Mouse (Mus musculus) erythroblast, embryonic 14.5 days (primary cell): ENCODE data around the gene Pdhx. TPM values are rescaled to one million over a fixed set of nuclear protein-coding genes. Genes with fewer than 3 reads are reported as not detected.

Experiments
- H3K27me3 ChIP-seq: 2 replicates; pipeline ENCODE4 v1.6.1; 2012; ENCODE audit warnings: inconsistent platforms; ENCODE audit not compliant: control insufficient read depth
- H3K36me3 ChIP-seq: 2 replicates; pipeline ENCODE4 v1.6.1; 2012; ENCODE audit warnings: mild to moderate bottlenecking, inconsistent platforms; ENCODE audit not compliant: control insufficient read depth
- H3K4me1 ChIP-seq: 2 replicates; pipeline ENCODE4 v1.6.1; 2012; ENCODE audit warnings: inconsistent platforms; ENCODE audit not compliant: control insufficient read depth
- H3K4me3 ChIP-seq: replicated peaks from 2 replicates; pipeline ENCODE3; 2012; ENCODE audit warnings: moderate library complexity, mild to moderate bottlenecking, inconsistent platforms
- H3K9me3 ChIP-seq: 2 replicates; pipeline ENCODE4 v1.6.1; 2012; ENCODE audit warnings: low read length, inconsistent platforms, mixed read lengths; ENCODE audit not compliant: control insufficient read depth
- GATA1 ChIP-seq: IDR thresholded peaks from 2 replicates; pipeline ENCODE4 v1.6.1; 2012; ENCODE audit warnings: low read length, inconsistent platforms, mixed read lengths
- TAL1 ChIP-seq: IDR thresholded peaks from 3 replicates; pipeline ENCODE4 v1.6.1; 2012; ENCODE audit warnings: low read length, inconsistent platforms, mixed read lengths
- polyA plus RNA-seq: library from polyadenylated mRNA; stranded (reverse); fragments of >175 nt; gene quantifications from 2 replicates; pipeline ENCODE4 v1.2.3, GENCODE M21; 2012

Pdhx gene
- polyA plus RNA-seq, 1 experiment: 0.39 TPM

GRCm38 (mm10) chr2:102998356-102998755 lies 75.0 kb downstream of the Pdhx start:
- Histone ChIP-seq H3K4me1 (no peaks in the 10 kb centered on the region), H3K4me3 (no peak overlapping the region), H3K27me3 (no peaks in the 10 kb centered on the region), H3K36me3 (no peaks in the 10 kb centered on the region), H3K9me3 (no peaks in the 10 kb centered on the region)
- TF ChIP-seq TAL1: no peak
- no peak for TF ChIP-seq GATA1

GRCm38 (mm10) chr2:102997874-102998273 lies 75.4 kb downstream of the Pdhx start:
- H3K4me1 ChIP-seq: no peaks in the 10 kb centered on the region
- no peaks in the 10 kb centered on the region for H3K27me3 ChIP-seq
- TF ChIP-seq GATA1 (no peak), TAL1 (no peak)
- H3K9me3 ChIP-seq: no peaks in the 10 kb centered on the region
- H3K4me3 ChIP-seq: no peak overlapping the region
- no peaks in the 10 kb centered on the region for H3K36me3 ChIP-seq

- TF ChIP-seq TAL1 (no peak), GATA1 (no peak)
- H3K4me1 ChIP-seq: no peaks in the 10 kb centered on the region
- H3K27me3 ChIP-seq: no peaks in the 10 kb centered on the region
- no peaks in the 10 kb centered on the region for H3K36me3 ChIP-seq
- no peaks in the 10 kb centered on the region for H3K9me3 ChIP-seq
- H3K4me3 ChIP-seq: no peak overlapping the region
These were observed 79.3 kb downstream of the Pdhx start for GRCm38 (mm10) chr2:102993841-102994607.

DNA sequence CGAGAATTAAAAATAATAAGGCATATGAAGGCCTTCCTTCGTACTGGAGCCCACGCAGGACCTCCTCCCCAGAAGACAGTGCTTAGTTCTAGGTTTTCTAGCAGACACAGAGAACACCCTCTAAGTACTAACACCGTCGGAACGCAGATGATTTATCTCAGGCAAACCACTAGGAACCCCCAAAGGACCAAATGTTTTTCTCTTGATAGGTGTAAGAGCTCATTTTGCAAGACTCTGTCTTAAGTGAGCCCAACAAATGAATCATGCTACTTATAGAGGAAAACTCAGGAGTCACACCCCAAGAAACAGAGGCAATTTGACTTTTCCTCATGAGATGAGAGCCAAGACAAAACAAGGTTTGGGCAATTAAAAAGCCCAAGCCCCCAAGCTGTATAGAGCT lies 80.9 kb downstream of the Pdhx start:
- Histone ChIP-seq H3K4me1 (no peaks in the 10 kb centered on the region), H3K9me3 (no peaks in the 10 kb centered on the region), H3K36me3 (no peaks in the 10 kb centered on the region), H3K27me3 (no peaks in the 10 kb centered on the region), H3K4me3 (no peak overlapping the region)
- no peak for TF ChIP-seq TAL1
- no peak for TF ChIP-seq GATA1

- no peaks in the 10 kb centered on the region for H3K36me3 ChIP-seq
- H3K27me3 ChIP-seq: no peaks in the 10 kb centered on the region
- no peak overlapping the region for H3K4me3 ChIP-seq
- no peaks in the 10 kb centered on the region for H3K9me3 ChIP-seq
- TF ChIP-seq GATA1: no peak
- TF ChIP-seq TAL1: no peak
- no peaks in the 10 kb centered on the region for H3K4me1 ChIP-seq
These were observed 83.0 kb downstream of the Pdhx start for GRCm38 (mm10) chr2:102990301-102990702.

DNA sequence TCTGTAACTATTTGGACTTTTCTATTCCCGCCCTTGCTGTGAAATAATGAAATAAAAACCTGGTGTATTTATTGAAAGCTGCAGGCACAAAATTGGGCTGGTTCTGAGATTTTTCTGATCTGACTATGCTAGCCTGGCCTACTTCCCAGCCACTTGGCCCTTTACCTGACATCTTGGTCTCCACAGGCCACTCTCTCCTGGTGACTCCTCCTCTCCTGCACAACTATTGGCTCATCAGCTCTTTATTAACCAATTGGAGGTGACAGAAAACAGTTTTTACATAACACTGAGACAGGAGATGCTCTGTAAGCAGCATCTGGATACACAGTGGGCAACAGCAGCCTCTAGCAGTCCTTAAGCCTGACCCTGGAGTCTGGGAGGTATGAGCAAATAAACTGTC lies 83.9 kb downstream of the Pdhx start:
- Histone ChIP-seq H3K4me3 (no peak overlapping the region), H3K9me3 (no peaks in the 10 kb centered on the region), H3K36me3 (no peaks in the 10 kb centered on the region), H3K4me1 (no peaks in the 10 kb centered on the region), H3K27me3 (no peaks in the 10 kb centered on the region)
- TF ChIP-seq GATA1: no peak
- TF ChIP-seq TAL1: no peak

GRCm38 (mm10) chr2:102987708-102988010 lies 85.7 kb downstream of the Pdhx start:
- no peaks in the 10 kb centered on the region for H3K36me3 ChIP-seq
- no peak for TF ChIP-seq TAL1
- no peak for TF ChIP-seq GATA1
- H3K27me3 ChIP-seq: no peaks in the 10 kb centered on the region
- H3K9me3 ChIP-seq: no peaks in the 10 kb centered on the region
- H3K4me1 ChIP-seq: no peaks in the 10 kb centered on the region
- H3K4me3 ChIP-seq: no peak overlapping the region

DNA sequence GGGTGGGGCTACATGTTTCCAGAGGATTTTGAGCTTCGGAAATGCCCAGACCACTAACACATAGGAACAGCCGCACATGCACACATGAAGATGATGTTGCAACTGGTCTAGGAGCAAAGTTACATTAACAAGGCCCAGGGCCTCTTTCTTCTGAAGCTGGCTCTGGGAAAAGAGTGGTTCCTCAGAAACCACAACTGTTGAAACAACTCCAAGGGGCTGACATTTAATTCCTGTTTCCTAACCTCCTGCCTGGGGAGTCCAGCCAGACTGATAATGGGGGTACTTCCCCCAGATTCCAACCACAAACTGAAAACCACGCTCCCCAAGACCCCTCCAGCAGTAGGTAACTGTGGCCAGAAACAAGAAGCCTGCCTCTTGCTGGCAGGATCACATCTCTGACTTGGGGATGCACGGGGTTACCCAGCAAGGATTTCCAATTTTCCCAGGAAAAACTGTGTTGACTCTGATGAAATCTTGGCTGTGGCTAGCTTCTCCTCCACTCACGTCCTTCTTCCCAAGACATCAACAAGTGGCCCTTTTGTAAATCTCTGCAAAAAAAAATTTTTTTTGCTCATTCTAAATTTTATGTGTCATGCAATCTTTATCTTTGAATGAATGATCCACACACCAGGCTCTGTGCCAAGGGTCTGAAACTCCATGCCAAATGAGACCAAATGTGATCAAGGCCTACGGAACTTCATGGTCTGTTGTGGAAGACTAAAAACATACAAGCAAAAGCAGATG lies 86.2 kb downstream of the Pdhx start:
- H3K36me3 ChIP-seq: no peaks in the 10 kb centered on the region
- H3K4me1 ChIP-seq: no peaks in the 10 kb centered on the region
- no peaks in the 10 kb centered on the region for H3K27me3 ChIP-seq
- H3K9me3 ChIP-seq: no peaks in the 10 kb centered on the region
- TF ChIP-seq TAL1 (no peak), GATA1 (no peak)
- H3K4me3 ChIP-seq: no peak overlapping the region

GRCm38 (mm10) chr2:102986424-102986823 lies 86.9 kb downstream of the Pdhx start:
- H3K4me1 ChIP-seq: no peaks in the 10 kb centered on the region
- H3K9me3 ChIP-seq: no peaks in the 10 kb centered on the region
- H3K36me3 ChIP-seq: no peaks in the 10 kb centered on the region
- H3K4me3 ChIP-seq: no peak overlapping the region
- TF ChIP-seq TAL1 (no peak), GATA1 (no peak)
- no peaks in the 10 kb centered on the region for H3K27me3 ChIP-seq

DNA sequence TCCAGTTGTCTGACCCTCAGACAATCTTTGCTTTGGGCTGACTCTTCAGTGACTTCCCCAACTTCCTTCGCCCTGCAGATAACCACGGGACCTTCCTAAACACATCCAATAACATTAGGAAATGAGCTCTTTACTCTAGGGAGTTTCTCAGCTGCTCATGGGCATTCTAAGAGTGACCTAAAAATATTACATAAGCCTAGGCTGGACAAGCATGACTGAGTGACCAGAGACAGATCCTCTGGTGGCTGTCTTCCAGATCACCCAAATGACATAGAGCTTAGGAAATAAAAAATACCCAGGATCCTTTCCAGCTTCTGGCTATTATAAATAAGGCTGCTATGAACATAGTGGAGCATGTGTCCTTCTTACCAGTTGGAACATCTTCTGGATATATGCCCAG lies 90.5 kb downstream of the Pdhx start:
- TF ChIP-seq GATA1 (no peak), TAL1 (no peak)
- Histone ChIP-seq H3K9me3 (no peaks in the 10 kb centered on the region), H3K27me3 (no peaks in the 10 kb centered on the region), H3K36me3 (no peaks in the 10 kb centered on the region), H3K4me3 (no peak overlapping the region), H3K4me1 (no peaks in the 10 kb centered on the region)
